Mouse (Mus musculus): Measurements from ENCODE around the gene Chchd6. TPM values are rescaled to one million over a fixed set of nuclear protein-coding genes. Genes with fewer than 3 reads are reported as not detected.

The Chchd6 gene
- total RNA-seq, 2 experiments from 2014 or later: 84.9 to 88.1 TPM

DNA sequence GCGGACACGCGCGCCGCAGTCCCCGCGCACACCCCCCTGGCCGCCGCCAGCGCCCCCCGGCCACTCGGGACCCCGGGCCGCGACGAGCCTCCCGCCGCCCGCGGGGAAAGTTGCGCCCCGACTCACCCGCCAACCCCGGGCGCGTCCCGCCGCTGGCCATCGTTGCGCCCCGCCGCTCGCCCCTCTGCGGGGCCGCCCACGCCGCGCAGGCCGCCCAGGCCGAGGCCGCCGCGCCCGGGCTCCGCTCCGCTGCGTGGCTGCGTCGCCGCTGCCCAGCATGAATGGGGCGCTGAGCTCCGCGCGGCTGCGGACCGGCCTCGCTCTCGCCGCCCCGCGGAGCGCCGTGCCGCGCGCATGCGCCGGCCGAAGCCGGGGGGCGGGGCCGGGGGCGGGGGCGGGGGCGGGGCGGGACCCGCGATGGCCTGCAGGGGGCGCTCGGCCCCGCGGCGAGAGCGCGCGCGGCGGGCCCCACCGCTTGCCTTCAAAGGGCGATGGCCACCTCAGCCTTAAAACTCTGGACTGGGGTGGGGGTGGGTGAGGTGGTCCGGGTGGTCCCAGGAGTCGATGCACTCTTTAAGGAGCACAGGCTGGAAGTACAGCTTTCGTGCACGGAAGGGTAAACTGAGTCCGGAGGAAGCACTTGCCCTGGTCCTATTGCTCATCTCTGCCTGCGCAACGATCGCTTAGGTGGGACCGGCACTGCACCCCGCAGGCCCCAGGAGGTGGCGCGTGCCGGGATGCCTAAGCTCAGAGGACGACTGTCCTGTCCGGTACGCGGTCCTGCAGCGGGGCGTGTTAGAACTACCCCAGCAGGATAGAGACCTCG is 233.0 kb downstream of the Chchd6 start, which contains the start of gene Plxna1:
Plxna1 (minus strand) TSS at position 340 of the 826 bp plus-strand sequence.
- intact Hi-C loops (cut with DNase I): loop anchor here (2.0 to 5.0 kb wide), 3 partner anchors 190 to 435 kb away; no protein-coding TSS in a partner anchor
- DNase-seq: peak; percentile 57

DNA sequence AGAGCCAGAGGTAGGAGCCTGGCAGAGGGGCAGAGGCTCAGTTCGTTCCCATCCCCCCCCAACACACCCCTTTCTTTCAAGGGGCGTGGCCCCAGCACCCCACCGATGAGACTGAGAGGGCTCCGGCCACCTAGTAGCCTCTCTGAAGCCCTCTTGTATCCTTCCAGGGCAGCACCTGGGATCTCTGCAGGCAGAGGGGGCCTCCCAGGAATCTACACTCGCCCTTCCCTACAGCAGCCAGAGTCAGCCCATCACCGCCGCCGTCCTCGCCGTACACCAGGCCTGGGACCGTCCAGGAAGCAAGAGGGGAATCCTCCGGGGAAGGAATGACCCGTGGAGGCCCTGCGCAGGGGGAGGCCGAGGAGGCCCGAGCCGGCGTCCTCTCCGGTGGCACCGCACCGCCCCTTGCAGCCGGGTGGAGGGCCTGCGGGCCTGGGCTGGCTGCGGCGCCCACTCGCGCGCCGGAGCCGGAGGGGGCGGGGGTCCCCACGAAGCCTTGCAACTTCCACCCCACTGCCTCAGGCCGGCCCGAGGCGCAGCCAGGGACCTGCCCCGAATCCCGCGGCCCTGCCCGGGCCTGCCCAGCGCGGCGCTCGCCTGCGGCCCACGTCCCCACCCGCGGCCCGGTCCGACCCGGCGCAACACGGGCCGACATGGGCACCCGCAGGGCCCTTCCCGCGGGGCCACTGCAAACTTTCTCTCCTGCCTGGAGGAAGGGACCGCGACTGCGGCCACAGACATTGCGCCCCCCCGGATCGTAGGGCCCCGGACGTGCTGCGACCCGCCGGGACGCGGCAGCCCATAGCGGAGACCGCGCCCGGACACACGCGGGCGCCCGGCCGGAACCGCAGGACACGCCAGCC is 233.8 kb downstream of the Chchd6 start:
- no peak for DNase-seq
- intact Hi-C loops (cut with DNase I): loop anchor here (2.0 to 5.0 kb wide), 3 partner anchors 191 to 434 kb away; no protein-coding TSS in a partner anchor

DNA sequence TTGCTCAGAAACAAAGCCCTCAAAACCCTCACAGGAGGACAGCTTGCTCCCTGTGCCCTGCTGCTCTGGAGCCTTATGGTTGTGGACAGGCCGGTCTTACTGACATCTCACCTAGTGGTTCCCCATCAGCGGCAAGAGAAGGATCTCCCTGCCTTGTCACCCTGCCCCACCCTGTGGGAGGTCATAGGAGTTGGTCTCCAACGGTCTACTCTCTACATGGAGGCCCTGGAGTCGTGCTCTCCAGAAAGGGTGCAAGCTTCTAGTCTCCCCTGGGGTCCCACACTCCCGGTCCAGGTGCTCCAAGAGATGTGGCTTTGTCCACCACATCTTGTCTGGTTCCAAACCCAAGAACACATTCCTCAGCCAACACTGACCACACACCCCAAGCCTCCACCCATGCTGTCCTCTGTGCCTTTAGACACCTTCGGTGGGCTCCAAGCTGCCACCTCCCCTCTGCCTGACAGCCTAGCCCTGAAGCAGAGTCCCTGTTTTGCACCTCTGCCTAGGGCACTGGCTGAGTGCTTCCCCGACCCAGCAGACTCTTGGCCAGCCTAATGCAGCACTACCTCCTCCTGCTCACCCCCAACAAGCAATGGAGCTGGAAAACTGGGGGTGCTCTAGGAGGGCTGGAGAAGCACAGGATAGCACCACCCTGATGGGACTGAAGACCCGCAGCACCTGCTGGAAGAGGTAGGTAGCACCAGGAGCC is 234.6 kb downstream of the Chchd6 start:
- no peak for DNase-seq
- intact Hi-C loops (cut with DNase I): loop anchor here (5.0 kb wide), 2 partner anchors 266 to 434 kb away; no protein-coding TSS in a partner anchor

DNA sequence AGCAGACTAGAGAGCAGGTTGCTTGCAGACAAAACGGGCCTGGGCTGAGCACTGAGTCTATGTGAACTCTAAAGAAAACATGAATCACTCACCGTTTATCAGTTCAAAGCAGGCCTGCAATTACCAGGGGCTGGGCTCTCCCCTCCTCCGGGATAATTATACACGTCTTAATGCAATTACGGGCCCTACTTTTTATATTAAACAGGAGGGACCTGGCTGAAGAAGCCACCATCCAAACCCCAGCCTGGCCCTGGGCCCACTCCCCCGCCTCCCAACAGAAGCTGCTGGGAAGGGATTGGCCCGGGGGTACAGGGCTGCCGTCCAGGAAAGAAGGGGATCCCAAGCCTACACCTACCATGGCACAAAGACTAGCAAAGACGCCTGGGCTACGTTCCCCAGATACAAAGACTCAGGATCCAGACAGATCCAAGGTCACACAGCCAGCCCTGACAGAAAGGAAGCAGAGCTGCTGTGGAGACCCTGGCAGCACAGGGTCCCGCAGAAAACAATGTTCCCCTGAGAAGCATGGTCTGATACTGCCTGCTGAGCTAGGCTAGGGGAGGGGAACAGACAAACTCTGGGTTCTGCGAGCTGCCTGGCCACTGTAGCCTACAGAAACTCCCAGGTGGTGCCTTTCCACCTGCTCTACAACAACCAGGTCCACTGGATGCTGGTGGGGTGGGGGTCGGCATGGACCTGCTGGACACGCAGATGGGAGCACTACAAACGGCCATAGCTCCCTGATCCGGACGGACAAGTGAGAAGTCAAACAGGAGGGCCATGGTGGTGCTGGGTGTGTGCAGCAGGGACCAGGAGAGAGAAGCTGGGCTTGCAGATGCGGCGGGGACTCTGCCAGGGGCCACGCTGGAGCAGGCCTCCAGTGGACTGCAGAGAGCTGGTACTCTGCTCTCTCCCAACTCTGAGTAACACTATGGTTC is 235.4 kb downstream of the Chchd6 start:
- intact Hi-C loops (cut with DNase I): loop anchor here (5.0 kb wide), 2 partner anchors 267 to 433 kb away; no protein-coding TSS in a partner anchor
- peak; percentile 50 for DNase-seq

DNA sequence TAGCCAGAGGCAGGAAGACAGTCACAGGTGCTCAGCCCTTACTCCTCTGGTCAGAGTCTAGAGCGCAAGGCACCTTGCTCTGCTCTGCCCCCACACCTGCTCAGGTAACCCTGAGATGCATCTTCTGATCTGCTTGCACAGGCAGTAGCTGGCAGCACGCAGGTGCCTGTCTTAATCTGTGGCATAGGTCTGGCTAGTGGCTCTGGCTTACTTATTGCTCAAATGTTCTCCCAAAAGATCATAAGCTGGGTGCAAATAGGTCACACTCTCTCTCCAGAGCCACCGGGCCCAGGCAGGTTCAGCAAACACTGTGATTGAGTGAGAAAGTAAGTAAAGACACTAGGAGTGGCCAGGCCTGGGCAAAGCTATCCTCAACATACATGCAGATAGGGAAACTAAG is 236.3 kb downstream of the Chchd6 start:
- intact Hi-C loops (cut with DNase I): no loop called here
- no peak for DNase-seq

DNA sequence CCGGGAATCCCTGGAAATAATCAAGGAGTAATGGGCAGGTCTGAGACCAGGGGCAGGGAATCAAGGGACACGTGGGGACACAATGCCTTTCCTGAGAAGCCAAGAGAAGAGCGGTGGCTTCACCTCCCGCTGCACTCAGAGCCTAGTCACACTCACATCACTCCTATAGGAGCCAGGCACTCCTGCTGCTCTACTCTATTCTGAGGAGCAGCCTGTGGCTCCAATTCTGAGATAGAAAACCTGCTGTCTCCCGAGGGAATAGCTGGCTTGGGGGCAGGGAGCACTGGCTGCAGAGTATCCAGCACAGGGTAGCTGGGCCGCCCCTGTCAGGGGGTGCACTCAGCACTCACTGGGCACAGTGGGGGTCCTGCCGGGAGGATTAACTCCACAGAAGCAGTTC is 239.8 kb downstream of the Chchd6 start:
- peak; percentile 2 for DNase-seq
- intact Hi-C loops (cut with DNase I): no loop called here

DNA sequence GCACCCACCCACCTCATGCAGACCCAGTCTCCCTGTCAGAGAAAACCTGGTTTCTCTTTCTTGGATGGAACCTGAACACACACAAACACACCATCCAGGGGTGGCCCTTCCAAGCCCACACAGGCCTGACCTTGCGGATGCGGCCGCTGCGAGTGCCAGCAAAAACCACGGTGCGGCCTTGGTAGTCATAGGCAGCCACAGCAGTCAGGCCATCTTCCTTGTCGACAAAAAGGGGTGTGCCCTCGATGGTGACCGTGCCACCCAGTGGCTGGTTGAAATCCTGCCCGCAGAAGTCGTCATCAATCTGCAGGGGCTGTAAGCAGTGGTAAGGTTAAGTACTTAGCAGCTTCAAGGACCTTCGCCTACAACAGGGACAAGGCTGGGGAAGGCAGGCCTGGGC is 240.7 kb downstream of the Chchd6 start:
- no peak for DNase-seq
- intact Hi-C loops (cut with DNase I): no loop called here

DNA sequence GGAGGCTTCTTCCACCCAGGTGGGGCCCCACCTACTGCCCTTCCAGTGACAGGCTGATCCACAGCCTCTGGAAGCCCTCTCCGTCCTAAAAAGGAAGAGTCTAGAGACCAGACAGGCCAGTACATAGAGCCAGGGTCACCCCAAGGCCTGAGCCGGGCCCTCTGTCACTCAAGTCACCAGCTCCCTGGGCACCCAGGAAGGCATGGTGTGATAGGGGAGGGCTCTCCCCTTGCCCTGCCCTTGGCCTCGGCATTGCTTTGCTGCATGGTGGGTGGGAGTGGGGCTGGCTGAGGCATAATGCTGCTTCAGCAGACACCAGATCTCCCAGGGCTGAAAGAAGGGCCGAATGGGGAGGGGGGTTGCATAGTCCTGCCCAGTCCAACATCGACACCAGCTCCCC is 241.4 kb downstream of the Chchd6 start:
- no peak for DNase-seq
- intact Hi-C loops (cut with DNase I): no loop called here

DNA sequence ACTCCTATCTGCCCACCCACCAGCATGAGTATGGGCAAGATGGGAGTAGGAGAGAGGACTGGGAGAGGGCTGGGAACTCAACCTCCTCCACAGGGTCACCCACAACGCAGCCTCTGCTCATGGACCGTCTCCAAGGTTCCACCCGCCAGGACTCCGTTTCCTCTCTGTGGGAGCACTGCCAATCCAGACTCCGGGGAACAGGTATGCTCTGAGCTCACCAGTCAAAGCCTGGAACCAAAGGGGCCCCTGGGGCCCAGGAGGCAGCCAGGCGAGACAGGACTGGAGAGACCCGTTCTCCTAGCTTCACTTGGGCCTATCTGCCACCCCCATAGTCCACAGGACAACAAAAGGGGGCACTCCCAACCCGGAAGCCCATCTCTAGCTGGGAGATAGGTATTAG is 242.4 kb downstream of the Chchd6 start:
- no peak for DNase-seq
- intact Hi-C loops (cut with DNase I): no loop called here

DNA sequence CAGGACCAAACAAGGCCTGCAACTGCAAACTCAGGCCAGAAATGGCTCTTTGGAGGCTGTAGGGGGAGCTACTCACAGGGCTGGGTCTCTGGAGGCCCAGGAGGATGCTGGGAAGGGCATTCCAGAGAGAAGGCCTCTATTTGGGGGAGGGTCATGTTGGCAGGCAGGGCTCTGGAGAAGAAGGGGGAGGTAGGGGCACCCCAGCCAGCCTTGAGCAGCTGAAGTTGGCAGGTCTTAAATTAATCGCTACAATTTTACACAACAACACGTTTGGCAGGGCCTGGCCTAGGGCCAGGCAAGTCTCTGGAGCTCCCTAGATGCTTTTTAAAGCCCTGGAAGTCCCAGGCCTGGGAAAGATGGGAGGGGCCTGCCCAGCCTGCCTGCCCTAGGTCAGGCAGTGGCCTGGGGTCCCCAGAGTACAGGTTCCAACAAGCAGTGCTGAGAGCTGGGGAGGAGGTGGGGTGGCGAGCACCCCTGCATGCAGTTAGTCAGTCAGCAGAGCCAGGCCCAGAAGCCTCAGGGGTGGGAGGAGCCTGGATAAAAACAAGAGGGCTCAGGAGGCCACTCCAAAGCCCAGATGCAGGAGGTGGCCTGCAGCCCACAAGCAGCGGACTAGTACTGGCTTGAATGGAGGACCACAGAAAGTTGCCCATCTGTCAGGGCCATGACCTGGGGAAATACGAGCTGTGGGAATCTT is 243.9 kb downstream of the Chchd6 start:
- DNase-seq: peak; percentile 65

DNA sequence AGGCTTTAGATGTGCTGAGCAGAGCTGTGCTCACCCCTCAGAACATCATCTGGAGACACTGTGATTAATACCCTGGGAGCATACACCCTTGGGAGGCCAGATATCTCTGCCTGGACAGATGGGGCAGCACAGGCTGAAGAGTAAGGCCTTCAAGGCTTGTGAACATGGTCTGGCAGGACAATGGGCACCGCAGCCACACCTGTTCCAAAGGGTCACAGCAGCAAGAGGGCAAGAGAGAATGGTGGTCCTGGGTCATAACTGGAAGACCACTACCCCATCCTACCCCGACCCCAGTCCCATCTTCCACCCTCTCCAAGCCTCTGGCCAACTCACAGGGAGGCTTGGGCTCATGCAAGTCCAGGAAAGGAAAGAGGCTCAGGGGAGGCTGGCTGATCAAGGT is 244.9 kb downstream of the Chchd6 start:
- intact Hi-C loops (cut with DNase I): no loop called here

More for the DNA sequence above, 243.9 kb downstream of the Chchd6 start:
- intact Hi-C loops (cut with DNase I): no loop called here

DNA sequence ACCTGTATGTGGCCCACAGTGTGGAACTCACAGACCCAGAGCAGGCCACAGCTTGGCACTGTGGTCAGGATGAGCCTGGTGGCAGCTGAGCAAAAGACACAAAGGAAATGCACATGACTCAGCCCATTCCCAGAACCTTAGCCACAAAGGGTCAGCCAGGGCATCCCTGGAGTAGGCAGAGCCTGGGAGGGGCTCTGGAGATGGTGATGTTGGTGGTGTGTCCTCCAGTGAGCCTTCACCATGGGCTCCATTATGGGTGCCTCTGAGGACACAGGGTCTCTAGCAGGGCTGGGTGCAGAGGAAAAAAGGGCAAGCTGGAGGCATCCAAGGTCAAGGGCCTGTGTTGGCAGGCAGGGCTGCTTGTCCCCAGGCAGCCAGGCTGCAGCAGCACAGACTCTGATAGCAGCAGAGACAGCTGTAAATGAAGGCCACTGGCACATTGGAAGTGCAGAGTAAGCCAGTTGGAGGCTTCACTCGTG is 245.4 kb downstream of the Chchd6 start:
- intact Hi-C loops (cut with DNase I): no loop called here
- no peak for DNase-seq

More for the DNA sequence above, 244.9 kb downstream of the Chchd6 start:
- no peak for DNase-seq

DNA sequence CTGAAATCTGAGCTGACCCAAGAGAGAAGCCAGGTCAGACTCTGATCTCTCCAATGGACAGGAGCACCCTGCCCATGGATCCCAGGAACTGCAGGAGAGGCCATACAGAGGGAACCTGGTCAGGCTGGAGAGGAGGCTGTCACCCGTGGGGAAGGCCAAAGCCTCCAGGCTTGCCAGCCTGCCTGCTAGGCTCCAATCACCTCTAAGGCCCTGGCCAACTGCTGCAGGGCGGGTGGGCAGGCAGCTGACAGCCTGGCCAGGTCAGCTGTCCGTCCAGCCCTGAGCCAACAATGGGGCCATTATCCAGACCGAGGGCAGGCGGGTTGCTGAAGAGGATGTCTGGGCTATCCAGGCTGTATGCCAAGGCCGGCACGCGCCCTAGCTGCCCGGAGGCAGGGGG is 247.1 kb downstream of the Chchd6 start:
- intact Hi-C loops (cut with DNase I): no loop called here
- DNase-seq: peak; percentile 69

DNA sequence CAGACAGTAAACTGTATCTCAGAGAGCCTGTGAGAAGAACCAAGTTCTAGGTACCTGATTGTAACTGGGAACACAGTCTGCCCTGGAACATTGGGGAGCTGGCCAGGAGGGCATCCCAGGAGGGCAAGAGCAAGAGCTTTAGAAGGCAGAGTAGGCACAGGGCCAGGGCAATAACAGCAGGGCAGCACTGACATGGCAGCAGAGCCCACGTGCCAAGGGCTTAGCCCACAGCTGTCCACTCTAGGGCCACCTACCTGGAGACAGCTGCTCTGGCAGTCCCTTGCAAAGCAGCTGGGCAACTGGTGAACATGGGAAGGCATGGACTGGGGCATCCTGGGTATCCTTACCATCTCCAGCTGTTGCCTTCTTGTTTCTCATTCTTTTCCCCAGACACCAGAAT is 247.7 kb downstream of the Chchd6 start:
- intact Hi-C loops (cut with DNase I): no loop called here
- DNase-seq: peak; percentile 71

DNA sequence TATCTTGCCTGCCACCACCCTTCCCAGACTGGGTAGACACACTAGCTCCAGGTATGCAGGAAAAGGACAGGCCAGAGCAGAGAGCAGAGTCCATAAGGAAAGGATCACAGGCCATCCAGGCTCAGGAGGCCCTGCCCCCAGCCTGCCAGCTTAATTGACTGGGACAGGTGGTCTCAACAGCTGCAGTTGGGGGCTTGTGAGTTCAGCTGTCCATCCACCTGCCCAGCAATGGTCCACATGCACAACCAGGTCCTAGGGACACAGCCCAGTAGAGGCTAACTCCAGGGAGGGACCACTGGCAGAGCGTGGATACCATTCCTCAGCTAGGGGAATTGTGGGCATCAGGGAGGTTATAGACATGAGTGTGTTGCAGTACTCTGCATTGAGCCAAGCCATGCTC is 249.6 kb downstream of the Chchd6 start:
- intact Hi-C loops (cut with DNase I): no loop called here
- no peak for DNase-seq

DNA sequence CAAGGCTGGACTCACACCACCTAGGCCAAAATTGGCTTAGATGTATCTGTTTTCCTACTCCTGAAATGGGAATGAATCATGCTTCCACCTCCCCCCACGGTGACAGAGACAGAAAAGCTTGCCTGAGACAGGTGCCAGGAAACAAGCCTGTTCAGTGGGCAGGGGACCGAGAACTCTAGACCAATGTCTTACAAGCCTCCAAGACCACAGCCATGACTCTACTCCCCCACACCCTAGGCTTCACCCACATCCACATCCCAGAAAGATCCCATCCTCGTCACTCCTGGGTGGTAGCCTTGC is 250.0 kb downstream of the Chchd6 start:
- intact Hi-C loops (cut with DNase I): no loop called here
- DNase-seq: no peak

DNA sequence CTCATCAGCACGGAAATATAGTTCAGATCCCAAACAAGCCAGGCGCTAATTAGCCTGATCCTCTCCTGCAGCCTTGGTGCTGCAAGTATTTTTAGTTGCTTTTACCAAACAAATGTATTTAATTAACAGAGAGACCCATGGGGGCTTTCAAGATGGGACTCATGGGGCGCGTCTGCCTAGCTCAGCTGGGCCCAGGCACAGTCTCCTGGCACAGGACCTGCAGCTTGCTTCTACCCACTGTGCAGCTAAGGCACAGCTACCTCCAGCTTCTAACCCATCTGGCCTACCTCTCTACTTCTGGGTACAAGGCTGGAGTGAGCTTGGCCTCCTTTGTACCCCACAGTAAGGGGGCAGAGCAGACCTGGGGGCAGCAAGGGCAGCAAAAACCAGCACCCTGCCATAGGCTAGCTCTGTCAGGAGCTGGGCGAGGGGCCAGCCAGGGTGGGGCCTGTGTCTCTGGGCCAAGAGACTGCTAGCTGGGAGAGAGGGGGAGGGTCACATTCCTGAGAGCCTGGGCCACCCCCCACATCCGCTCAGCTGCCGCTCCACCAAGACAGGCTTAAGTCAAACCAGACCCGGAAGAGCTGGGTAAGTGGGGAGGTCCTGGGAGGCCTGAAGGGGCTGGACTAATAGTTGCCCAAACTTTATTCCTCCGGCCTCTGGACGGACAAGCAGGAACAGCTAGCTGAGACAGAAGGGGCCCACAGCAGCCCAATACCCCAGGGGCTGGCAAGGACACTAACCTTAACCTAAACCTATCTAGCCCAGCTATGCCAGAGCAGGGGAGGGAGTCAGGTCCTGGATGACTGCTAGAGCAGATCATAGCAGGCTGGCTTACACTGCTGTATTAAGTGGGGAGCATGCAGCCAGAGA is 250.6 kb downstream of the Chchd6 start:
- DNase-seq: peak; percentile 66
- intact Hi-C loops (cut with DNase I): no loop called here

DNA sequence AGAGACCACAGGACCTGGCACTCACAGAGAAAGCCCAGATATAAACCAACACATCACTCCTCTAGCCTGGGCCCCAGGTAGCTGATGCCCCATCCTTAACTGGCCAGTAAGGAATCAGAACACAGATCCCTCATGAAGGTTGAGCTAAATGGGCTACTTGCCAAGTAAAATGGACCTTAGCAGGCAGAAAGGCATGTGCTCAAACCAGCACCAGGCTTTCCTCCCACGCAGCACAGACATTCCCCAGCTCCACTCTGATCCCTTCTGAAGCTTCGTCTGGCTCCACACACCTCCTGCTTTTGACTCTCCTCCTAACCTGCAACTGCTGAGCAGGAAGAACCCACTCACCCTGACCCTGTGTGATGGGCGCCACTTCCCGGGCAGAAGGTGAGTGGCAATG is 253.5 kb downstream of the Chchd6 start:
- DNase-seq: no peak
- intact Hi-C loops (cut with DNase I): no loop called here

Measured in left cerebral cortex, postnatal 4 days (tissue).